Mouse (Mus musculus): Measurements from ENCODE around the gene Zbtb37. TPM values are rescaled to one million over a fixed set of nuclear protein-coding genes. Genes with fewer than 3 reads are reported as not detected.

Zbtb37 gene
- polyA plus RNA-seq, 1 experiment from 2014 or later = 7.4 TPM

- no peak overlapping the region for H3K4me3 ChIP-seq (replicated peaks; ENCODE audit: low read length)
- H3K9me3 ChIP-seq (replicated peaks; ENCODE audit: control insufficient read depth, low read length) = no peaks in the 10 kb centered on the region
- no peak overlapping the region for H3K9ac ChIP-seq (ENCODE audit: low read length)
- H3K27me3 ChIP-seq (ENCODE audit: control insufficient read depth, insufficient read depth, low read length) = no peaks in the 10 kb centered on the region
- no peak overlapping the region for H3K4me2 ChIP-seq (ENCODE audit: low read depth, low read length)
- ATAC-seq (ENCODE audit: insufficient read depth, low FRiP score) = no peak
- no peak overlapping the region for H3K27ac ChIP-seq (ENCODE audit: low read length)
- no peaks in the 10 kb centered on the region; the same call in none of the 2 replicates for H3K4me1 ChIP-seq (ENCODE audit: control insufficient read depth, insufficient read depth, low read length)
- H3K36me3 ChIP-seq (ENCODE audit: control insufficient read depth, insufficient read depth, low read length) = peaks cover 35% of the 10 kb centered on the region
- WGBS = 89% methylated on average over 7 of the region's 7 CpGs
These were observed 6.8 kb upstream of the Zbtb37 start for GRCm38 (mm10) chr1:161041261-161042020.

GRCm38 (mm10) chr1:161040855-161041254 is 6.2 kb upstream of the Zbtb37 start:
- peaks cover 37% of the 10 kb centered on the region for H3K36me3 ChIP-seq (ENCODE audit: control insufficient read depth, insufficient read depth, low read length)
- H3K4me3 ChIP-seq (replicated peaks; ENCODE audit: low read length) = no peak overlapping the region
- no peak overlapping the region for H3K4me2 ChIP-seq (ENCODE audit: low read depth, low read length)
- H3K27me3 ChIP-seq (ENCODE audit: control insufficient read depth, insufficient read depth, low read length) = no peaks in the 10 kb centered on the region
- no peaks in the 10 kb centered on the region for H3K9me3 ChIP-seq (replicated peaks; ENCODE audit: control insufficient read depth, low read length)
- no peak overlapping the region for H3K9ac ChIP-seq (ENCODE audit: low read length)
- ATAC-seq (ENCODE audit: insufficient read depth, low FRiP score) = no peak
- no peak overlapping the region for H3K27ac ChIP-seq (ENCODE audit: low read length)
- no peaks in the 10 kb centered on the region; the same call in none of the 2 replicates for H3K4me1 ChIP-seq (ENCODE audit: control insufficient read depth, insufficient read depth, low read length)

GRCm38 (mm10) chr1:161040426-161040770 is 5.7 kb upstream of the Zbtb37 start:
- Histone ChIP-seq H3K9ac (ENCODE audit: low read length) (no peak overlapping the region), H3K9me3 (replicated peaks; ENCODE audit: control insufficient read depth, low read length) (no peaks in the 10 kb centered on the region), H3K36me3 (ENCODE audit: control insufficient read depth, insufficient read depth, low read length) (peaks cover 34% of the 10 kb centered on the region), H3K27me3 (ENCODE audit: control insufficient read depth, insufficient read depth, low read length) (no peaks in the 10 kb centered on the region), H3K4me1 (ENCODE audit: control insufficient read depth, insufficient read depth, low read length) (no peaks in the 10 kb centered on the region; the same call in none of the 2 replicates), H3K27ac (ENCODE audit: low read length) (peak overlapping the region; percentile 47), H3K4me3 (replicated peaks; ENCODE audit: low read length) (no peak overlapping the region), H3K4me2 (ENCODE audit: low read depth, low read length) (no peak overlapping the region)
- WGBS = 40% methylated on average over 1 of the region's 1 CpGs
- ATAC-seq (ENCODE audit: insufficient read depth, low FRiP score) = no peak

GRCm38 (mm10) chr1:161039741-161040425 is 5.2 kb upstream of the Zbtb37 start:
- H3K27ac ChIP-seq (ENCODE audit: low read length) = peak overlapping the region; percentile 47
- WGBS = 16% methylated on average over 3 of the region's 3 CpGs

GRCm38 (mm10) chr1:161038968-161039721 is 4.5 kb upstream of the Zbtb37 start:
- H3K27me3 ChIP-seq (ENCODE audit: control insufficient read depth, insufficient read depth, low read length) = no peaks in the 10 kb centered on the region
- no peak overlapping the region for H3K27ac ChIP-seq (ENCODE audit: low read length)
- peaks cover 25% of the 10 kb centered on the region for H3K36me3 ChIP-seq (ENCODE audit: control insufficient read depth, insufficient read depth, low read length)
- H3K4me1 ChIP-seq (ENCODE audit: control insufficient read depth, insufficient read depth, low read length) = no peaks in the 10 kb centered on the region; the same call in none of the 2 replicates
- no peak overlapping the region for H3K4me2 ChIP-seq (ENCODE audit: low read depth, low read length)
- no peak overlapping the region for H3K9ac ChIP-seq (ENCODE audit: low read length)
- H3K4me3 ChIP-seq (replicated peaks; ENCODE audit: low read length) = no peak overlapping the region
- ATAC-seq (ENCODE audit: insufficient read depth, low FRiP score) = no peak
- no peaks in the 10 kb centered on the region for H3K9me3 ChIP-seq (replicated peaks; ENCODE audit: control insufficient read depth, low read length)
- WGBS = 13% methylated on average over 3 of the region's 3 CpGs

More at GRCm38 (mm10) chr1:161039741-161040425, 5.2 kb upstream of the Zbtb37 start:
- no peak overlapping the region for H3K9ac ChIP-seq (ENCODE audit: low read length)
- no peaks in the 10 kb centered on the region for H3K27me3 ChIP-seq (ENCODE audit: control insufficient read depth, insufficient read depth, low read length)
- H3K4me1 ChIP-seq (ENCODE audit: control insufficient read depth, insufficient read depth, low read length) = no peaks in the 10 kb centered on the region; the same call in none of the 2 replicates
- no peak overlapping the region for H3K4me2 ChIP-seq (ENCODE audit: low read depth, low read length)
- H3K4me3 ChIP-seq (replicated peaks; ENCODE audit: low read length) = no peak overlapping the region
- H3K36me3 ChIP-seq (ENCODE audit: control insufficient read depth, insufficient read depth, low read length) = peaks cover 29% of the 10 kb centered on the region
- H3K9me3 ChIP-seq (replicated peaks; ENCODE audit: control insufficient read depth, low read length) = no peaks in the 10 kb centered on the region
- ATAC-seq (ENCODE audit: insufficient read depth, low FRiP score) = peak; percentile 12; the same call in 1 of the 2 replicates

GRCm38 (mm10) chr1:161038004-161038403 is 3.4 kb upstream of the Zbtb37 start:
- Histone ChIP-seq H3K27ac (ENCODE audit: low read length) (no peak overlapping the region), H3K27me3 (ENCODE audit: control insufficient read depth, insufficient read depth, low read length) (no peaks in the 10 kb centered on the region), H3K9ac (ENCODE audit: low read length) (no peak overlapping the region), H3K4me2 (ENCODE audit: low read depth, low read length) (peak overlapping the region; percentile 72), H3K9me3 (replicated peaks; ENCODE audit: control insufficient read depth, low read length) (no peaks in the 10 kb centered on the region), H3K4me1 (ENCODE audit: control insufficient read depth, insufficient read depth, low read length) (peaks cover 9% of the 10 kb centered on the region), H3K4me3 (replicated peaks; ENCODE audit: low read length) (peak overlapping the region; percentile 41), H3K36me3 (ENCODE audit: control insufficient read depth, insufficient read depth, low read length) (peaks cover 25% of the 10 kb centered on the region)
- no peak for ATAC-seq (ENCODE audit: insufficient read depth, low FRiP score)
- 39% methylated on average over 3 of the region's 3 CpGs for WGBS

GRCm38 (mm10) chr1:161037599-161037998 is 3.0 kb upstream of the Zbtb37 start:
- Histone ChIP-seq H3K9me3 (replicated peaks; ENCODE audit: control insufficient read depth, low read length) (no peaks in the 10 kb centered on the region), H3K4me2 (ENCODE audit: low read depth, low read length) (peak overlapping the region; percentile 72), H3K36me3 (ENCODE audit: control insufficient read depth, insufficient read depth, low read length) (peaks cover 25% of the 10 kb centered on the region), H3K4me1 (ENCODE audit: control insufficient read depth, insufficient read depth, low read length) (peaks cover 9% of the 10 kb centered on the region), H3K27ac (ENCODE audit: low read length) (peak overlapping the region; percentile 52), H3K27me3 (ENCODE audit: control insufficient read depth, insufficient read depth, low read length) (no peaks in the 10 kb centered on the region), H3K9ac (ENCODE audit: low read length) (peak overlapping the region; percentile 69), H3K4me3 (replicated peaks; ENCODE audit: low read length) (peak overlapping the region; percentile 41)
- 25% methylated on average over 3 of the region's 3 CpGs for WGBS
- no peak for ATAC-seq (ENCODE audit: insufficient read depth, low FRiP score)

- WGBS = 0% methylated on average over 1 of the region's 1 CpGs
These were observed 2.4 kb upstream of the Zbtb37 start for GRCm38 (mm10) chr1:161037026-161037425.

More at GRCm38 (mm10) chr1:161037026-161037425, 2.4 kb upstream of the Zbtb37 start:
- H3K4me2 ChIP-seq (ENCODE audit: low read depth, low read length) = peak overlapping the region; percentile 72
- peak overlapping the region; percentile 82 for H3K9ac ChIP-seq (ENCODE audit: low read length)
- peak overlapping the region; percentile 62 for H3K4me3 ChIP-seq (replicated peaks; ENCODE audit: low read length)
- no peaks in the 10 kb centered on the region for H3K9me3 ChIP-seq (replicated peaks; ENCODE audit: control insufficient read depth, low read length)
- peaks cover 9% of the 10 kb centered on the region for H3K4me1 ChIP-seq (ENCODE audit: control insufficient read depth, insufficient read depth, low read length)
- peaks cover 25% of the 10 kb centered on the region for H3K36me3 ChIP-seq (ENCODE audit: control insufficient read depth, insufficient read depth, low read length)
- no peak for ATAC-seq (ENCODE audit: insufficient read depth, low FRiP score)
- no peaks in the 10 kb centered on the region for H3K27me3 ChIP-seq (ENCODE audit: control insufficient read depth, insufficient read depth, low read length)
- H3K27ac ChIP-seq (ENCODE audit: low read length) = peak overlapping the region; percentile 91
